Mouse (Mus musculus) bone marrow, adult 2 months (tissue): ENCODE results near the gene Fnbp1.

Experiments
- CTCF ChIP-seq: fragments of 200-500 bp; IDR thresholded peaks from 2 replicates; pipeline ENCODE4 v1.5.1; 2011; ENCODE audit warnings: low read length, control low read depth; ENCODE audit not compliant: control insufficient read depth, insufficient read depth
- POLR2A ChIP-seq: fragments of 200-500 bp; IDR thresholded peaks from 2 replicates; pipeline ENCODE4 v1.6.1; 2011; ENCODE audit warnings: low read depth, mild to moderate bottlenecking, control low read depth, low read length, borderline replicate concordance; ENCODE audit not compliant: control insufficient read depth

DNA sequence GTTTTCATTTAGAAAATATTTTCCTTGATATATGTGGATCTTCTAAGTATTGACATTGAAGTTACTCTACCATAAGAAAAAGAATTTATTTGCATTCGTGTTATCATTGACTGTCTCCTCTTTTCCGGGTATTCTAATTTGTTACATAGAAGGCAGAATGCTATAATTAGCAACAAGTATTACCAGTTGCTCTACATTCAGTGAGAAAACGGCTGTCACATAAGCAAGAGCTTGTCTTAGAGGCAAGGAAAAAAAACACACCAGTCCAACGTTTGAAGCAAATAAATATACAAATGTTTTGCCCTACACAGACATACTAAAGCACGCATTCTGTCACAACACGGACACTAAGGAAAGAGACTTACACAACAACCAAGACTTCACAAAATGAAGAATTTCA lies 30.1 kb downstream of the Fnbp1 start:
- TF ChIP-seq CTCF (no peak), POLR2A (no peak)
